Mouse (Mus musculus): Measurements from ENCODE around the gene Gm49396. TPM values are rescaled to one million over a fixed set of nuclear protein-coding genes. Genes with fewer than 3 reads are reported as not detected.

The Gm49396 gene
- polyA plus RNA-seq, 2 experiments, result 0.99 to 1.4 TPM

DNA sequence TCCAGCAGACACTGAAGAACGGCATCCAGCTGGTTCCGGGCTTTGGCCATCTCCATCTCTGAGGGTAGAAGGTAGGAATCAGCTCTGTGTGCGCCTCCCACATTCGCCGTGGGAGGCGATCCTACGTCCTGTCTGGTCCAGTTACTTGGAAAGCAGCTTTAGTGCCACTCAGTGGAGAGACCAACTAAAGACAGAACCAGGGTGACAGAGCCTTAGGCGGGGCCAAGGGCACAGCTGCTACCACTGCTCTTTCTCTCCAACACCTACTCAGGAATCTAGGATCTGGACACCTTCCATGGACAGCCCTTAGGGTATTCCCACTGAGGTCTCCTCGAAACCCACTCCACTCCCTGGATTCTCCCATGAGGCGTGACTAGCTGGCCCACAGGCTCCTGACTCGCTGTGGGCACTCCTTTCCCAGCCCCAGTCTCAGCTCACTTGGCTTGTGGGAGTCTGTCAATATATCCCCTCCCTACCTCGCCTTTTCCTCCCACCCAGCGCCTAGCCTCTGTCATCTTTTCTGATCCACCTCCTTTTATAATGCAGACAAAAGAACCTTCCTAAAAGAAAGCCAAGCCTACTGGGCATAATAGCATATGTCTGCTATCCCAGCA is 5.1 kb upstream of the Gm49396 start:
- Histone ChIP-seq H3K36me3 (replicated peaks; ENCODE audit: control insufficient read depth, insufficient read depth, low read depth) (peaks cover 19% of the 10 kb centered on the region), H3K4me2 (ENCODE audit: low read depth) (peak overlapping the region; percentile 92), H3K4me3 (ENCODE audit: insufficient read depth in 1 of 2, low read depth in 2 of 2, low read length in 2 of 2) (peak overlapping the region; percentile 83 to 90; a peak in 3 of 4 replicates), H3K4me1 (replicated peaks; ENCODE audit: control insufficient read depth in 2 of 2, insufficient read depth in 2 of 2, low read length in 1 of 2) (peaks cover 16 to 17% of the 10 kb centered on the region in 2 experiments), H3K27ac (peak overlapping the region; percentile 78; the same call in 1 of the 2 replicates), H3K9me3 (ENCODE audit: control insufficient read depth, low read length) (no peaks in the 10 kb centered on the region), H3K9ac (replicated peaks) (peak overlapping the region; percentile 77), H3K27me3 (ENCODE audit: control insufficient read depth, insufficient read depth, low read length) (no peaks in the 10 kb centered on the region)
- ATAC-seq (ENCODE audit: insufficient read depth), result no peak
- TF ChIP-seq CTCF (IDR thresholded peaks at IDR 0.05; ENCODE audit: low read depth), result no peak
- no peak for TF ChIP-seq EP300 (IDR thresholded peaks at IDR 0.05; ENCODE audit: low read depth)
- DNase-seq (ENCODE audit: low read depth in 3 of 3, low spot score in 3 of 3), result no peak
- 83% methylated on average over 13 of the region's 13 CpGs for WGBS (ENCODE audit: insufficient replicate concordance)

DNA sequence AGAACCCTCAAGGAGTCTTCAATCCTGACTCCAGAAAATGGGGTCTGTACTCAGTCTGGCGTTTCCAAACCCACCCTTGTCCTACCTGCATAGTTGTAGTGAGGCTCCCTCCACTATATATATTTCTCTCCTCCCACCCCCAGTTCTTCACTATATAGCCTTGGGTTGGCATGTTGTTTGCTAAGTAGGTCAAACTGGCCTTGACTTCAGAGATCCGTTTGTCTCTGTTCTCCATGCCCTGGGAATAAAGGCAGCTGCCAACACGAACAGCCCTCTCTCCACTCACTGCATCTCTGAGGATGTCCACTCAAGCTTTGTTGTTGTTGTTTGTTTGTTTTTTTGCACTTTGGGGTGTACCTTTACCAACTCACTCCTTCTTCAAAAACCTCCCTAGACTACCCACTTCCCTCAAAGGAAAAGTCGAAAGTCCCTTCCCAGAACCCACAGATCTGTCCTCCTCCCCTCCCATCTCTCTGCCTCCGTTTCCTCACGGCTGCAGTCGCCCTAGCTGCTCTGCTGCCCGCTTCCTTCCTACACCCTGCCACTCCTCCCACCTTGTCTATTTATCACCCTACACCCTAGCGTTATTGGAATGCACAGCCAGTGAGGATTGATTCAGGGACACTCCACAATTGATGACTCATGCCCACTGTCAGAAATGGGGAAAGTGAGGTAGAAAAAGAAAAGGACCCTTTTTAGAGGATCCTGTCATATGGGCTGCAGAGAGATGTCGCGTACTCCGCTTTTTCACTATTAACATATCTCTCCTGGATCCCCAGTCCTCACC is 4.3 kb upstream of the Gm49396 start:
- peak; percentile 25; the same call in 1 of the 2 replicates for TF ChIP-seq CTCF (IDR thresholded peaks at IDR 0.05; ENCODE audit: low read depth)
- no peak for TF ChIP-seq EP300 (IDR thresholded peaks at IDR 0.05; ENCODE audit: low read depth)
- ATAC-seq (ENCODE audit: insufficient read depth) (peak; percentile 42; the same call in 1 of the 2 replicates), DNase-seq (ENCODE audit: low read depth in 3 of 3, low spot score in 3 of 3) (peak in 2 of 3 experiments; percentile 30 to 58)
- Histone ChIP-seq H3K27ac (peak overlapping the region; percentile 78), H3K4me3 (ENCODE audit: insufficient read depth in 1 of 2, low read depth in 2 of 2, low read length in 2 of 2) (peak overlapping the region; percentile 83 to 90), H3K27me3 (ENCODE audit: control insufficient read depth, insufficient read depth, low read length) (no peaks in the 10 kb centered on the region), H3K36me3 (replicated peaks; ENCODE audit: control insufficient read depth, insufficient read depth, low read depth) (peaks cover 19% of the 10 kb centered on the region), H3K9ac (replicated peaks) (peak overlapping the region; percentile 77), H3K4me1 (replicated peaks; ENCODE audit: control insufficient read depth in 2 of 2, insufficient read depth in 2 of 2, low read length in 1 of 2) (peaks cover 12 to 15% of the 10 kb centered on the region in 2 experiments), H3K4me2 (ENCODE audit: low read depth) (peak overlapping the region; percentile 92), H3K9me3 (ENCODE audit: control insufficient read depth, low read length) (no peaks in the 10 kb centered on the region)
- 8% methylated on average over 12 of the region's 12 CpGs for WGBS (ENCODE audit: insufficient replicate concordance)

DNA sequence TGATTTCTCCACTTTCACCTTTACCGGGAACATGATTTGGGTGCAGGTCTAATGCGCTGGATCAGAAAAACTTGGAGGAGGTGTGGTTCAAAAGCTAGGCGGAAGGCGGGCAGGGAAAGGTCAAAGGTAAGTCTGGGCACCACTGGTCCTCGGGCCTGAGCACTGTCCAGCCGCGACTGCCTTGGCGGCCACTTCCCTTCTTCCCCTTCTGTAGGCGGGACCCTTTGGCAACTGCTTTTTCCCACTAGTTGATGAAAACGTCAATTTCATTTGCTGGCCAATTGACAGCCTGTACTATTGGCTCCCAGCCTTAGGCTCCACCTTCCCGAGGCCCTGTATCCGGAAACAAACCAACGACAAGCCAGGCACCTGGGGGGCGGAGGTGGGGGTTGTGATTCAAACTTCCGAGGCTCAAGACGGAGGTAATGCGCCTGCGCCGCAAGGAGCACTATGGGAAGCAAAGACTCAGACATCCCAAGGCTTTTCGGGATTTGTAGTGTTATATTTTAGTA is 3.6 kb upstream of the Gm49396 start, which contains the start of gene Lin37:
Lin37 (minus strand) TSS at position 396 of the 512 bp plus-strand sequence.
- H3K9me3 ChIP-seq (ENCODE audit: control insufficient read depth, low read length), result no peaks in the 10 kb centered on the region
- H3K9ac ChIP-seq (replicated peaks), result peak within 1 kb of the TSS; percentile 77
- no peaks in the 10 kb centered on the region for H3K27me3 ChIP-seq (ENCODE audit: control insufficient read depth, insufficient read depth, low read length)
- H3K36me3 ChIP-seq (replicated peaks; ENCODE audit: control insufficient read depth, insufficient read depth, low read depth), result peaks cover 19% of the 10 kb centered on the region
- peak within 1 kb of the TSS; percentile 78 for H3K27ac ChIP-seq
- peak; percentile 92 to 93 (median 93) for DNase-seq (ENCODE audit: low read depth in 3 of 3, low spot score in 3 of 3)
- H3K4me3 ChIP-seq (ENCODE audit: insufficient read depth in 1 of 2, low read depth in 2 of 2, low read length in 2 of 2), result peak within 1 kb of the TSS; percentile 83 to 90
- H3K4me2 ChIP-seq (ENCODE audit: low read depth), result peak within 1 kb of the TSS; percentile 92
- peaks cover 12 to 17% of the 10 kb centered on the region in 2 experiments for H3K4me1 ChIP-seq (replicated peaks; ENCODE audit: control insufficient read depth in 2 of 2, insufficient read depth in 2 of 2, low read length in 1 of 2)
- peak; percentile 77 for ATAC-seq (ENCODE audit: insufficient read depth)
- WGBS (ENCODE audit: insufficient replicate concordance), result under 1% methylated on average over 20 of the region's 20 CpGs
- TF ChIP-seq EP300 (IDR thresholded peaks at IDR 0.05; ENCODE audit: low read depth), result no peak
- TF ChIP-seq CTCF (IDR thresholded peaks at IDR 0.05; ENCODE audit: low read depth), result no peak

DNA sequence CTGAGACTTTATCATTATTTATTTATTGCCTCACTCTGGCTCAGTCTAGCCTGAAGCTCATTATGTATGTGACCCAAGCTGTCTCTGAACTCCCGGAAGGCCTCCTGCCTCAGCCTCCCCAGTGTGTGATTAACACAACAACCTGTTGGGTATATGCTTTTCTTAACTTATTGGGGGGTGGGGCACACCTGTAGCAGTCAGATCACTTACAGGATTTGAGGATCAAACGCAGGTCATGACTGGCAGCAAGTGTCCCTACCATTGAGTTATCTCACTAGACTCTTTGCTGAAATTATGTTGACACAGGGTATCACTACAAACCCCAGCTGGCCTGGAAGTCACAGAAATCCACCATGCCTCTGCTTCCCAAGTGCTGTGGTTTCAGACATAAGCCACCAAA is 2.8 kb upstream of the Gm49396 start:
- Histone ChIP-seq H3K36me3 (replicated peaks; ENCODE audit: control insufficient read depth, insufficient read depth, low read depth) (peaks cover 17% of the 10 kb centered on the region), H3K9me3 (ENCODE audit: control insufficient read depth, low read length) (no peaks in the 10 kb centered on the region), H3K27me3 (ENCODE audit: control insufficient read depth, insufficient read depth, low read length) (no peaks in the 10 kb centered on the region), H3K4me2 (ENCODE audit: low read depth) (peak overlapping the region; percentile 92), H3K27ac (peak overlapping the region; percentile 43), H3K4me1 (replicated peaks; ENCODE audit: control insufficient read depth in 2 of 2, insufficient read depth in 2 of 2, low read length in 1 of 2) (peaks cover 12 to 17% of the 10 kb centered on the region in 2 experiments), H3K9ac (replicated peaks) (no peak overlapping the region; the same call in 1 of the 2 replicates), H3K4me3 (ENCODE audit: insufficient read depth in 1 of 2, low read depth in 2 of 2, low read length in 2 of 2) (peak overlapping the region in 1 of 2 experiments; percentile 83; a peak in 2 of 4 replicates)
- DNase-seq (ENCODE audit: low read depth in 3 of 3, low spot score in 3 of 3) (no peak), ATAC-seq (ENCODE audit: insufficient read depth) (no peak)
- TF ChIP-seq CTCF (IDR thresholded peaks at IDR 0.05; ENCODE audit: low read depth), result no peak
- TF ChIP-seq EP300 (IDR thresholded peaks at IDR 0.05; ENCODE audit: low read depth), result no peak
- 74% methylated on average over 2 of the region's 2 CpGs for WGBS (ENCODE audit: insufficient replicate concordance)
